ENCODE assay signal across 26 mouse cellular contexts in genomic region chr7:49825492-49825891, GRCm38 (mm10).
"Had no signal": no experiment of that assay in that cellular context is flagged by ENCODE, and none has a peak within 500 bp of the region (broad histone marks: within the 10 kb centered on the region; RNA-seq: fewer than 3 reads in every experiment).

No protein-coding gene starts in this region.

- H3K27me3 ChIP-seq: embryonic facial prominence, embryonic 12.5 days; embryonic facial prominence, embryonic 13.5 days; embryonic facial prominence, embryonic 15.5 days; forebrain, embryonic 12.5 days; forebrain, embryonic 13.5 days; forebrain, embryonic 15.5 days had no signal

- H3K4me3 ChIP-seq: embryonic facial prominence, embryonic 10.5 days; embryonic facial prominence, embryonic 12.5 days; embryonic facial prominence, embryonic 13.5 days; embryonic facial prominence, embryonic 15.5 days; erythroblast, embryonic 14.5 days; forebrain, embryonic 10.5 days; forebrain, embryonic 12.5 days; forebrain, embryonic 13.5 days; forebrain, embryonic 15.5 days; gastrocnemius, adult 2 months; heart, adult 2 months had no signal

- H3K4me1 ChIP-seq: embryonic facial prominence, embryonic 10.5 days; embryonic facial prominence, embryonic 12.5 days; embryonic facial prominence, embryonic 13.5 days; embryonic facial prominence, embryonic 15.5 days; forebrain, embryonic 10.5 days; forebrain, embryonic 12.5 days; forebrain, embryonic 15.5 days had no signal

- H3K9me3 ChIP-seq: embryonic facial prominence, embryonic 10.5 days; embryonic facial prominence, embryonic 12.5 days; embryonic facial prominence, embryonic 13.5 days; embryonic facial prominence, embryonic 15.5 days; forebrain, embryonic 10.5 days; forebrain, embryonic 12.5 days; forebrain, embryonic 13.5 days; forebrain, embryonic 15.5 days had no signal

- DNase-seq: cerebellum, adult 2 months; cerebellum, adult 8-10 months; cerebellum, adult 9-10 months; cerebellum, adult 9-11 months; cerebellum, postnatal 10 days; cerebellum, postnatal 14 days; cerebellum, postnatal 25 days; cerebellum, postnatal 36 days; embryo, embryonic 11 days; forebrain, postnatal 0 days; gastrocnemius, adult 2 months; gastrocnemius, postnatal 10 days; gastrocnemius, postnatal 14 days; gastrocnemius, postnatal 25 days; gastrocnemius, postnatal 36 days; heart, adult 11 months; heart, adult 2 months had no signal

- H3K4me2 ChIP-seq: embryonic facial prominence, embryonic 12.5 days; embryonic facial prominence, embryonic 13.5 days; embryonic facial prominence, embryonic 15.5 days; forebrain, embryonic 12.5 days; forebrain, embryonic 13.5 days; forebrain, embryonic 15.5 days had no signal

- H3K27ac ChIP-seq: embryonic facial prominence, embryonic 10.5 days; embryonic facial prominence, embryonic 12.5 days; embryonic facial prominence, embryonic 13.5 days; embryonic facial prominence, embryonic 15.5 days; forebrain, embryonic 10.5 days; forebrain, embryonic 12.5 days; forebrain, embryonic 13.5 days; forebrain, embryonic 15.5 days; gastrocnemius, adult 2 months; heart, adult 2 months had no signal
